Mouse (Mus musculus): Measurements from ENCODE around the gene Ubap2l.

Gene Ubap2l

GRCm38 (mm10) chr3:90052351-90053241 is at the start of gene Ubap2l:
TSS of gene Ubap2l (minus strand) at chr3:90052628.
- DNase-seq = peak; percentile 94

- DNase-seq = no peak
These were observed 49.2 kb upstream of the Ubap2l start for GRCm38 (mm10) chr3:90101673-90102072.

- no peak for DNase-seq
These were observed 48.6 kb upstream of the Ubap2l start for GRCm38 (mm10) chr3:90101010-90101409.

GRCm38 (mm10) chr3:90097928-90098327 is 45.5 kb upstream of the Ubap2l start:
- no peak for DNase-seq

- DNase-seq = no peak
These were observed 42.0 kb upstream of the Ubap2l start for GRCm38 (mm10) chr3:90094453-90094852.

- DNase-seq = no peak
These were observed 38.5 kb upstream of the Ubap2l start for GRCm38 (mm10) chr3:90090892-90091291.

GRCm38 (mm10) chr3:90088617-90089016 is 36.2 kb upstream of the Ubap2l start:
- DNase-seq = no peak

- no peak for DNase-seq
These were observed 33.6 kb upstream of the Ubap2l start for GRCm38 (mm10) chr3:90086068-90086467.

- no peak for DNase-seq
These were observed 32.9 kb upstream of the Ubap2l start for GRCm38 (mm10) chr3:90085281-90085680.

GRCm38 (mm10) chr3:90084790-90085189 is 32.4 kb upstream of the Ubap2l start:
- no peak for DNase-seq

- DNase-seq = no peak
These were observed 31.4 kb upstream of the Ubap2l start for GRCm38 (mm10) chr3:90083698-90084324.

- peak; percentile 34 to 38 for DNase-seq
These were observed 30.6 kb upstream of the Ubap2l start for GRCm38 (mm10) chr3:90083034-90083433.

- no peak for DNase-seq
These were observed 29.2 kb upstream of the Ubap2l start for GRCm38 (mm10) chr3:90081365-90082240.

- no peak for DNase-seq
These were observed 28.1 kb upstream of the Ubap2l start for GRCm38 (mm10) chr3:90080498-90080863.

- DNase-seq = peak; percentile 35 to 41
These were observed 27.5 kb upstream of the Ubap2l start for GRCm38 (mm10) chr3:90079763-90080497.

GRCm38 (mm10) chr3:90079133-90079762 is 26.8 kb upstream of the Ubap2l start:
- DNase-seq = peak; percentile 89 to 93

GRCm38 (mm10) chr3:90078224-90078623 is 25.8 kb upstream of the Ubap2l start:
- no peak for DNase-seq

GRCm38 (mm10) chr3:90076921-90077716 is 24.7 kb upstream of the Ubap2l start:
- peak; percentile 78 to 85 for DNase-seq

GRCm38 (mm10) chr3:90072294-90072693 is 19.9 kb upstream of the Ubap2l start, which contains the start of gene Tpm3:
TSS of gene Tpm3 (plus strand) at chr3:90072649.
- no peak for DNase-seq

- no peak for DNase-seq
These were observed 17.3 kb upstream of the Ubap2l start for GRCm38 (mm10) chr3:90069688-90070087.

- no peak for DNase-seq
These were observed 15.4 kb upstream of the Ubap2l start for GRCm38 (mm10) chr3:90067851-90068250.

Measured in cerebellum, adult 18-20 months (tissue).